Mouse (Mus musculus) forebrain, embryonic 13.5 days (tissue): ENCODE measurements around the gene Dctn1. TPM values are rescaled to one million over a fixed set of nuclear protein-coding genes. Genes with fewer than 3 reads are reported as not detected.

Experiments used
- ATAC-seq: fragments of 200-750 bp; cut with Nextera tagmentation; 2 replicates; pipeline ENCODE4 v1.8.0; 2017
- H3K27ac ChIP-seq: fragments of 300-500 bp; sonication (generic); 2 replicates; pipeline ENCODE4 v1.5.1; 2015; ENCODE audit warnings: inconsistent platforms, mild to moderate bottlenecking, moderate library complexity
- H3K27me3 ChIP-seq: fragments of 300-500 bp; sonication (generic); 2 replicates; pipeline ENCODE4 v1.6.1; 2015; ENCODE audit warnings: mild to moderate bottlenecking, inconsistent platforms
- H3K36me3 ChIP-seq: fragments of 300-500 bp; sonication (generic); 2 replicates; pipeline ENCODE4 v1.6.1; 2015; ENCODE audit warnings: mild to moderate bottlenecking, inconsistent platforms; ENCODE audit not compliant: poor library complexity, severe bottlenecking
- H3K4me1 ChIP-seq: fragments of 300-500 bp; sonication (generic); 2 replicates; pipeline ENCODE4 v1.6.1; 2015; ENCODE audit warnings: inconsistent platforms
- H3K4me2 ChIP-seq: fragments of 300-500 bp; sonication (generic); 2 replicates; pipeline ENCODE4 v1.6.1; 2015; ENCODE audit warnings: inconsistent platforms, mild to moderate bottlenecking, moderate library complexity
- H3K4me3 ChIP-seq: fragments of 300-500 bp; sonication (generic); 2 replicates; pipeline ENCODE4 v1.5.1; 2015; ENCODE audit warnings: mild to moderate bottlenecking, inconsistent platforms
- H3K9ac ChIP-seq: fragments of 300-500 bp; sonication (generic); 2 replicates; pipeline ENCODE4 v1.6.1; 2015; ENCODE audit warnings: mild to moderate bottlenecking, inconsistent platforms
- H3K9me3 ChIP-seq: fragments of 300-500 bp; sonication (generic); replicated peaks from 2 replicates; pipeline ENCODE4 v1.6.1; 2016; ENCODE audit warnings: inconsistent platforms
- WGBS: fragments of 180-500 bp; shearing (Covaris S2); methylation state at CpG from one replicate; pipeline ENCODE4 v1.1.7; 2015; 5-methylcytosine and 5-hydroxymethylcytosine counted together
- polyA plus RNA-seq: library from polyadenylated mRNA; unstranded; fragments of >200 nt; fragmentation: Nextera tagmentation; extraction: Ambion mirVana; gene quantifications from 2 replicates; pipeline ENCODE4 v1.2.1, GENCODE M21; 2015

The Dctn1 gene
- polyA plus RNA-seq, 1 experiment from 2014 or later: 108 TPM

DNA sequence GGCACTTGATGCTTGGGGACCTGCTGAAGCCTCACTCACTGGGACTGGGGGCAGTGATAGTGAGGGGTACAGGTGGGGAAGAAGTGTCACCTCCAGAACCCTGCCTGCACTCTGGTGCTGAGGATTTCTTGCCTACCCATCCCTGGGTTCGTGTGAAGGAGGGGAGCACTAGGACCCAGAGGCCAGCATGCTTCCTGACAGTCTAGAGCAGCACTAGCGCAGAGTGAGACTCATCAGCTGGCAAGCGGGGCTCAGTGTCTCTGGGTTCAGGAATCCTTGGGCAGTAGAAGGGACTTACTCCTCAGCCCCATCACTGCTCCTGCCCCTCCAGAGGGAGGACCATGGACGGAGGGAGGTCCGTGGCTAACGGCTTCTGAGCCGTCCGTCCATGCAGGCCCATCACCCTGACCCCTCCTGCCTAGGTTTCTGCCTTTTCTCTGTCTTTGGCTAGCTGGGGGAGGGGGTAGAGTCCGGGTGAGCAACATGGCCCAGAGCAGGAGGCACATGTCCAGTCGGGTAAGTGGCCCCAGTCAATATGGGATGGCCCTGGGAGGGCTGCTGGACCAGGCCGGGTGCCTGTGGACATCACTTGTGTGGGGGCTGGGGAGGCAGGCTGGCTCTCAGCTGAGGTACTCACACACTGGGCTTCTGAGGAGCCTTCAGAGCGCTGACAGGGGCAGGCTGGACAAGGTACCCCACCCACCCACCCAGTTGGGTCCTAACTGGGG, 13.8 kb downstream of the Dctn1 start:
- no peaks in the 10 kb centered on the region for H3K9me3 ChIP-seq
- ATAC-seq: peak; percentile 89
- H3K4me2 ChIP-seq: peak overlapping the region; percentile 66
- peaks cover 13% of the 10 kb centered on the region for H3K4me1 ChIP-seq
- peaks cover 28% of the 10 kb centered on the region for H3K36me3 ChIP-seq
- H3K27me3 ChIP-seq: no peaks in the 10 kb centered on the region
- H3K9ac ChIP-seq: peak overlapping the region; percentile 70
- no peak overlapping the region for H3K27ac ChIP-seq
- 9% methylated on average over 12 of the region's 12 CpGs for WGBS
- peak overlapping the region; percentile 43 for H3K4me3 ChIP-seq

- 0 out of 2 replicates have a peak overlapping the region, but pooled peaks have one; percentile 66 for H3K4me2 ChIP-seq
- 90% methylated on average over 6 of the region's 6 CpGs for WGBS
Measured at GRCm38 (mm10) chr6:83180605-83181004, 14.9 kb downstream of the Dctn1 start.

GRCm38 (mm10) chr6:83184858-83185435, 19.2 kb downstream of the Dctn1 start:
- no peak for ATAC-seq
- Histone ChIP-seq H3K36me3 (peaks cover 54% of the 10 kb centered on the region), H3K9ac (no peak overlapping the region), H3K4me2 (no peak overlapping the region), H3K27me3 (no peaks in the 10 kb centered on the region), H3K9me3 (no peaks in the 10 kb centered on the region), H3K4me1 (peaks cover 34% of the 10 kb centered on the region), H3K27ac (peak overlapping the region; percentile 82; the same call in 1 of the 2 replicates), H3K4me3 (no peak overlapping the region)
- WGBS: 87% methylated on average over 3 of the region's 3 CpGs

More at GRCm38 (mm10) chr6:83180605-83181004, 14.9 kb downstream of the Dctn1 start:
- no peak for ATAC-seq
- Histone ChIP-seq H3K36me3 (peaks cover 32% of the 10 kb centered on the region), H3K4me1 (peaks cover 20% of the 10 kb centered on the region), H3K27ac (no peak overlapping the region), H3K27me3 (no peaks in the 10 kb centered on the region), H3K9ac (no peak overlapping the region), H3K9me3 (no peaks in the 10 kb centered on the region), H3K4me3 (no peak overlapping the region)

DNA sequence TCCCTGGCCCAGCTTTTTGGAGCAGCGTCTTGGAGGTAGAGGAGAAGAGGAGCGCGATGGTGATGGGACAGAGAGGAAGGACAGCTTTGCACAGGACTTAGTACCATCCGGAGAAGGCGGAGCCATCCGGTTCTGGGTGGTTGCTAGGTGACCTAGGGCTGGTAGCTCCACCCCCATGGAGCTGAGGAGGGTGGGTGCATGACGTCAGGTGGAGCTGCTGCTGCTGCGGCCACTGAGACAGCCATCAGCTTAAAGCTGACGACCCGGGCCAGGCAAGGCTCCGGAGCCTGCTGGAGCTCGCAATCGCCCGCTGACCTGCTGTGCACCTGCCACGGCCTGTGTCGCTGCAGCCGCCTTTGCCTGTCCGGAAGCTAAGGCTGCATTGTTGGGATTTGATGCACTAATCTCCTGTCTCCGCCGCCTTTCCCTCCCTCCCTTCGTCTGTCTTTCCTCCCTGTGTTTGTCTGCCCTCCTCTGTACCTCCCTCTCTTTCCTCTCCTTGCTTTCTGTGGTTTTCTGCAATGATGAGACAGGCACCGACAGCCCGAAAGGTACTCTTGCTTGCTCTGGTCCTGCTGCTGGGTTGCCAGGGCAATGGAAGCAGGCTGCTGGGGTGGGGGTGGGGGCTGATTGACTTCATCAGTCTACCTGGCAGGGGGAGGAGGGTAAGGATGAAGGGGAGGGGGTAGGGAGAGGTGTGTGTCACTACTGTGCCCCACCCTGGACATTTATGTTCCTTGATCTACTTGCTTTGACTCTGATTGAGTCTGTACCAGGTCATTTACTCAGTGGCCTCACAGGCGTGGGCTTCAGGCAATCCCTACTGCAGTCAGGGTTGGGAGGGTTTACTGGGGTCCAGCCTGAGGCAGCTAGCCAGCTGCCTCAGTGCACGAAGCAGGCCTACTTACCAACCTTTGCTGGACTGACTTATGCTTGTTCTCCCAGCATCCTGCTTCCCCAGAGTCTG, 20.5 kb downstream of the Dctn1 start:
- Histone ChIP-seq H3K36me3 (peaks cover 66% of the 10 kb centered on the region), H3K4me2 (peak overlapping the region; percentile 70), H3K9ac (peak overlapping the region; percentile 78), H3K4me3 (peak overlapping the region; percentile 53), H3K27me3 (no peaks in the 10 kb centered on the region), H3K4me1 (peaks cover 33% of the 10 kb centered on the region), H3K27ac (peak overlapping the region; percentile 82), H3K9me3 (no peaks in the 10 kb centered on the region)
- 4% methylated on average over 25 of the region's 25 CpGs for whole genome bisulfite sequencing
- peak; percentile 97 for ATAC-seq

DNA sequence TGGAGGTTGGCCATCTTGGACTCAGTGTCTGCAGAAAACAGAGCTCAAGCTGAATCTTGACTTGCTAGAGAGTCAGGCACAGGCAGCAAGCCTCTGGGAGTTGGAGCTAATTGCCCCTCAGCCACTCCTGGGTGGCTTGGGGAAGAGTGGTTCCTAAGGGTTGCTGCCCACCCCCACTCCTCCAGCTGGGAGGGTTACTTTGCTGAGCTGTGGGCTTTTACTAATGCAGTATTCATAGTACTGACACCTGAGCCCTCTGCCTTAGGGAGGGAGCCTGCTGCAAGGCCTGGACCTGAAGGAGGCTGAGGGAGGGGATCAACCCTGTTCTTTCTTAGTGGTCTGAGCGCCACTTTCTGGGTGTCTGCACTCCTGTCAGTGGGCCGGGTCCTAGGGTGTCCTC, 21.2 kb downstream of the Dctn1 start:
- H3K9ac ChIP-seq: peak overlapping the region; percentile 78
- WGBS: 66% methylated on average over 2 of the region's 2 CpGs
- peak overlapping the region; percentile 53 for H3K4me3 ChIP-seq
- H3K4me2 ChIP-seq: peak overlapping the region; percentile 70
- no peak for ATAC-seq
- peak overlapping the region; percentile 82 for H3K27ac ChIP-seq
- no peaks in the 10 kb centered on the region for H3K9me3 ChIP-seq
- H3K4me1 ChIP-seq: peaks cover 33% of the 10 kb centered on the region
- H3K36me3 ChIP-seq: peaks cover 74% of the 10 kb centered on the region
- no peaks in the 10 kb centered on the region for H3K27me3 ChIP-seq

DNA sequence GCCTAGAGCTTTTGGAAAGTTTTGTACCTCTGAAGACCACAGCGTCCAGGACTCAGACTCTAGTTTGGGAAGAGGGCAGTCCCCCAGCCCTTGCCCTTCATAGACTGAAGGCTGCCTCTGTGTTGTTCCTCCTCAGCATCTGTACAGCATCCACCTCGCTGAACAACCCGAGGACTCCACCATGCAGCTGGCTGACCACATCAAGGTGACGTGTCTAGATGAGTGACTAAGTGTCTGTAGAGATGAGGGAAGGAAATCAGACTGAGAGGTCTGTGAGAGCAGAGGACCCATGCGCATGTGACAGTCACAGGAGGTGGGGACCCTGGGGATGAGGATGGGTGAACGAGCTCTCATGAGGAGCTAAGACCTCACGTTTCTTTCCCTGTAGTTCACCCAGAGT, 27.9 kb downstream of the Dctn1 start:
- no peak overlapping the region for H3K4me2 ChIP-seq
- no peaks in the 10 kb centered on the region for H3K9me3 ChIP-seq
- 94% methylated on average over 7 of the region's 7 CpGs for WGBS
- H3K4me1 ChIP-seq: no peaks in the 10 kb centered on the region
- no peaks in the 10 kb centered on the region for H3K27me3 ChIP-seq
- ATAC-seq: no peak
- H3K27ac ChIP-seq: no peak overlapping the region
- peaks cover 100% of the 10 kb centered on the region for H3K36me3 ChIP-seq
- H3K4me3 ChIP-seq: no peak overlapping the region
- H3K9ac ChIP-seq: no peak overlapping the region

- 44% methylated on average over 15 of the region's 15 CpGs for WGBS
- H3K36me3 ChIP-seq: peaks cover 89% of the 10 kb centered on the region
- H3K27me3 ChIP-seq: no peaks in the 10 kb centered on the region
- ATAC-seq: peak; percentile 44; the same call in 1 of the 2 replicates
- H3K9me3 ChIP-seq: no peaks in the 10 kb centered on the region
- H3K4me1 ChIP-seq: no peaks in the 10 kb centered on the region
- no peak overlapping the region for H3K27ac ChIP-seq
- no peak overlapping the region for H3K4me2 ChIP-seq
- no peak overlapping the region for H3K4me3 ChIP-seq
- no peak overlapping the region for H3K9ac ChIP-seq
Measured at GRCm38 (mm10) chr6:83197345-83198004, 31.8 kb downstream of the Dctn1 start.

- ATAC-seq: no peak
- H3K4me1 ChIP-seq: no peaks in the 10 kb centered on the region
- H3K9me3 ChIP-seq: no peaks in the 10 kb centered on the region
- no peak overlapping the region for H3K9ac ChIP-seq
- H3K4me3 ChIP-seq: no peak overlapping the region
- H3K4me2 ChIP-seq: no peak overlapping the region
- 89% methylated on average over 4 of the region's 4 CpGs for WGBS
- no peaks in the 10 kb centered on the region for H3K27me3 ChIP-seq
- peaks cover 31% of the 10 kb centered on the region for H3K36me3 ChIP-seq
- H3K27ac ChIP-seq: no peak overlapping the region
Measured at GRCm38 (mm10) chr6:83203320-83203719, 37.6 kb downstream of the Dctn1 start.

DNA sequence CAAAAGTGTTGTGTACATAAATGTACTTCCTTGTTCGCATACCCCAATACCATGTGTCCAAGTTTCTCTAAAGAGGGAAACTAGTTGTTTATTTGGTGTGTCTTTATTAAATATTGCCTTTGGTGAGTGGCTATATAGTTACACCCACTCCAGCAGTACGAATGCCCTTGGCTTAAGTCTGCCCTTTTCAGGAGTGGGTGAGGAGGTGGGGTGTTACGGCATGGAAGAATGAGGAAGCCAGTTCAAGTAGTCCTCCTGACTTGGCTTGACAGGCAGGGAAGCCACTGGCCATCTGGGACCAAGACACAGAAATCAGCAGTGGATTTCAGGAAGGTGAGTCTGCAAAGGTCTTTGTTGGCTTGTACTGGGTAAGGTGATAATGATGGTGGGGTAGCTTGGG, 40.1 kb downstream of the Dctn1 start:
- no peak overlapping the region for H3K4me2 ChIP-seq
- H3K9me3 ChIP-seq: no peaks in the 10 kb centered on the region
- peaks cover 7% of the 10 kb centered on the region; the same call in 1 of the 2 replicates for H3K36me3 ChIP-seq
- H3K4me1 ChIP-seq: peaks cover 9% of the 10 kb centered on the region
- H3K27me3 ChIP-seq: no peaks in the 10 kb centered on the region
- H3K4me3 ChIP-seq: no peak overlapping the region
- ATAC-seq: no peak
- no peak overlapping the region for H3K9ac ChIP-seq
- H3K27ac ChIP-seq: no peak overlapping the region
- 96% methylated on average over 3 of the region's 3 CpGs for WGBS

- no peak overlapping the region for H3K27ac ChIP-seq
- ATAC-seq: no peak
- H3K4me2 ChIP-seq: no peak overlapping the region
- no peak overlapping the region for H3K9ac ChIP-seq
- peaks cover 4% of the 10 kb centered on the region; the same call in 1 of the 2 replicates for H3K36me3 ChIP-seq
- no peak overlapping the region for H3K4me3 ChIP-seq
- no peaks in the 10 kb centered on the region for H3K9me3 ChIP-seq
- no peaks in the 10 kb centered on the region for H3K27me3 ChIP-seq
- 82% methylated on average over 11 of the region's 11 CpGs for WGBS
- peaks cover 12% of the 10 kb centered on the region for H3K4me1 ChIP-seq
Measured at GRCm38 (mm10) chr6:83206321-83206720, 40.6 kb downstream of the Dctn1 start.

- Histone ChIP-seq H3K4me2 (no peak overlapping the region), H3K9ac (no peak overlapping the region), H3K4me1 (peaks cover 16% of the 10 kb centered on the region), H3K36me3 (no peaks in the 10 kb centered on the region), H3K27me3 (no peaks in the 10 kb centered on the region), H3K27ac (no peak overlapping the region), H3K9me3 (no peaks in the 10 kb centered on the region), H3K4me3 (no peak overlapping the region)
- no peak for ATAC-seq
- WGBS: 71% methylated on average over 9 of the region's 9 CpGs
Measured at GRCm38 (mm10) chr6:83207361-83208049, 41.8 kb downstream of the Dctn1 start.
